Mouse (Mus musculus): ENCODE results near the gene Sell.

GRCm38 (mm10) chr1:164086797-164087196 is 25.0 kb downstream of the Sell start:
- no peak for TF ChIP-seq CTCF (IDR thresholded peaks at IDR 0.05; ENCODE audit: low read depth, low read length)
- TF ChIP-seq POLR2A (IDR thresholded peaks at IDR 0.05; ENCODE audit: extremely low read depth, insufficient read depth, low read length): no peak
